Mouse (Mus musculus) brain, adult 2 months (tissue): ENCODE results near the gene Eif4g3.

Experiments used
- DNase-seq: peaks from one replicate; pipeline ENCODE4 v3.0.0; 2011; ENCODE audit warnings: low read depth, low spot score

Gene Eif4g3

DNA sequence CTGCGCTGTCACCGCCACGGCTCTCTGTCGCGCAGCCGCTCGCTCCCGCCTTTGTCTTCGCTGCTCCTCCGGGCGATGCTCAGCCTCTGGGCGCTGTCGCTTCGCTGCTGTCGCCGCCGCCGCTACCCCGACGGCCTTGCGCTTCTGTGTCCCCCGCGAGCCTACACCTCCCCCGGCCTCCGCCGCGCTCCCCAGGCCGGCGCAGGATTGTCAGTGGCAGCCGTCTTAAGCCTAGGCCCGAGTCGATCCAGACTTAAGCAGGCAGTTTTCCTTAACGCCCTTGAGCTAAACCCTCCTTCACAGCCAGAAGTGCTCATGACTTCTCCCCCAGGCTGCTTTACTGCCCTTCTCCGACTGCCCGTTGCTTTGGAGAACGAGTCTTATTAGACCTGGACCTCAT, 224.6 kb downstream of the Eif4g3 start:
- DNase-seq = peak; percentile 45

DNA sequence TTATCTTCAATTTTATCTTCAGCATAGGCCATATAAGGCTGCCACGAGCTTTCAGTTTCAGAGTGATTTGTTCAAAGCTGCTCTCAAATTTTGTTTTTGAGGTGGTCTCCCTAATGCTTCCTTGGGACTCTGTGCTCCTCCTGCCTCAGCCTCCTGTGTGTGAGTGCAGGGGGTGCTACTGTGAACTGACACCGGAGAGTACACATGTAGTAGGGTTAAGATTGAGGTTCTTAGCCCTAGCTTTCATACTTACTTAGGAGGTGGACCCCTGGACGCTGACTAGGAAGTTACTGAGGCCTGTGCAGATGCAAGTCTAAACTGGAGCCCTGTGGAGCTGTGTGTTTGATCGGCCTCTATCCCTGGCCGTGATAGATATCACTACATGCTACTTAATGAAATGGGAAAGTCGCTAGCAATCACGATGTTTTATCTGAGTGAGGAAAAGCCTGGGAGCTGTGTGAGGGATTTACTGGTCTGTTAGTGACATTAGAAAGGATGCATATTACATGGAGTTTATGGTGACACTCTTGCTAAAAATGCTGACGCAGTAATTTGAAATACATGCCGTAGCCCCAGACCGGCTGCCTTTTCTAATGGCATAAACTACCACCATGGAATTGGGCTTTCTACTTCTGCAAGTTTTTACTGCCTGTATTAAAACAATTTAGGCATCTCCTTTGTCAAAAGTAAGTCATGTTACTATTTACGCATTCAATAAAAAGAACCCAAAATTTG, 225.3 kb downstream of the Eif4g3 start:
- no peak for DNase-seq

DNA sequence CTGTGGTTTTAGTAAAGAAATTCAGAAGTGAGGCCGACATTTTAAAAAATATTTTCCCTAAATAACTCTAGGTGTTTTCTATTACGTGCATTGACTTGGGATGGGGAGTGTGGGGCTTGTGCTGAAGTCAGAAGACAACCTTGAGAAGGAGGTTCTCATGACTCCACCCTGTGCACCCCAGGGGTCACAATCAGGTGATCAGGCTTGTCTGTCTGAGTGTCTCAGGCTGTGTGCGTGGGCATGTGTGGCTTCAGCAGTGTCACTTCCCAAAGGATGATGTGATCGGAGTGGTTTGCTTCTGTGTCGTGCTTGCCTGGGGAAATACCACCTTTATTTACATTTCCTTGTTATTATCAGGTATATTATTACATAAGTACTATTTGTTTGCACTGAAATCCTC, 226.5 kb downstream of the Eif4g3 start:
- peak; percentile 28 for DNase-seq

GRCm38 (mm10) chr4:138220761-138221160, 227.9 kb downstream of the Eif4g3 start:
- DNase-seq = no peak

GRCm38 (mm10) chr4:138221406-138221805, 228.6 kb downstream of the Eif4g3 start:
- DNase-seq = no peak

DNA sequence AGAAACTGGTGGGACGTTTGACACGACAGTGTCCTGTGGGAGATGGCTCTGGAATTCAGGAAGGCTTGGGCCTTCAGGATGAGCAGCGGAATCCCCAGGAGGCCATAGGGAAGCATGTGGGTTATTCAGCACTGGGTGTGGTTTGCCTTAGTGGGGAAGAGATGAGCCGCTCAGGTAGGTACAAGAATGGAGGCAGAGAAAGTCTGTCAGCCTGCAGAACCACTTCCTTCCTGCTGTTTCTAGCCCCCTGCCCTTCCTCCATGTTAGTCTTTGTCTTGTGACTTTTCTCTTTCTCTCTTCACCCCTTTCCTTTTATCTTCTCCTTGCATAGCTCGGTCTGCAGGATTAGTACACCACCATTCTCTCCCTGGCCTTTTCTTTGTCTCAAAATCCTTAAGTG, 229.6 kb downstream of the Eif4g3 start:
- DNase-seq = no peak

- no peak for DNase-seq
Observed at GRCm38 (mm10) chr4:138223623-138224022, 230.8 kb downstream of the Eif4g3 start.

- peak; percentile 95 for DNase-seq
Observed at GRCm38 (mm10) chr4:138246756-138247665, 254.2 kb downstream of the Eif4g3 start.

DNA sequence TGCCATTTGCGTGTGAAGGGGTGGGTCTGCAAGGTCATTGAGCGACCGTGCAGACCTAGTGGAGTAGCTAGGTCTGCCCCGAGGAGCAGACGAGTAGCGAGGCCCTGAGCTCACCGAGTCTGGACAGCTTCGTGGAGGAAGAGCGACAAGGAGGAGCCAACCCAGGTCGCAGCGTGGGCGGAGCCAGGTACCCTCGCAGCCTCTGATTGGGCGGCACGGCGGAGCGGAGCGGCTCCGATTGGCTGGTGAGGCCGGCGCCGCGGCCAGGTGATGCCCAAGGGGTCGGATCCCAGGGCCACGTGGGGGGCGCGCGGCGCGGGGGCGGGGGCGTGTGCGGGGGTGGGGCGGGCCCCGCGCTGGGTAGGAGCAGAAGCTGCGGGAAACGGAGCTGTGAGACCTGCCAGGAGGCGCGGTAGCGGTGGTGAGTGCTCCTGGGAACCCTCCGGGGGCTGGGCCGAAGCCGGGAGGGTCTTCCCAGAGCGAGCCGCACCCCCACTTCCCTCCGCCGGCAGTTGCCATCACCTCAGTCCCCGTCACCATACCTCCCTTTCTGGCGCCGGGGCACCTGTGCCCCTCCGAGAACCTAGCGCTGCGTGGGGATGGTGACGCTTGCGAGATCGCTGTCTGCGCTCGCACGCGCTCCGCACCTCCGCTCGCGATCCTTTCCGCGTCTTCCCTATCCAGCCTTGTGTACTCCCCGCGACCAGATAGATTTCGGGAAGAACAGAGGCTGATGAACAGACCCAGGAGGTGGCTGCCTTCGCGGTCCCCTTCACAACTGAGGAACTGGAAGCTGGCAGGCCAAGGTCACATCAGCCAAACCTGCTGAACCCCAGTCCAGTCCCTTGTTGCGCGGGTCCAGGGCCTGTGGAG, 257.5 kb downstream of the Eif4g3 start, which contains the start of the genes Sh2d5 and Kif17:
Gene Sh2d5, plus strand, starts transcription at position 316 of the 873 bp plus-strand sequence.
Gene Kif17, plus strand, starts transcription at position 348 of the 873 bp plus-strand sequence.
- peak; percentile 99 for DNase-seq

DNA sequence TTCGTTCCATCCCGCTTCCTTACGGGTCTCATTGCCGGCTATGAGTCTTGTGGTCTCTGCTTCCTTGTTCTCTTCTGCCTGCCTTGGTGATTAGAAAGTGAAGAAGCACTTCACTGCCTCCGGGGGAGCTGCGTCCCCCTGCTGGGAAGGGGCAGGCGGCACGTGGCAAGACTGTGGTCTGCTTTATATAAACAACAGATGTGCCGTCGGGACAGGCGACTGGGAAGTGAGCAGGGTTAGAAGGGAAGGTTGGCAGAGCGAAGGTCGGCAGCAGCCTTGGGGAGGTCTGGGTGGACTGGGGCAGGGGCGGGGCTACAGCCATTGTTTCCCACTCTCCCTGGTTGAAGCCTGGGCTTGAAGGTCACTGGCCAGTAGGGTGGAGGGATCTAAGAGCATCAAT, 259.0 kb downstream of the Eif4g3 start:
- peak; percentile 59 for DNase-seq

- DNase-seq = no peak
Observed at GRCm38 (mm10) chr4:138252231-138252630, 259.4 kb downstream of the Eif4g3 start.

- no peak for DNase-seq
Observed at GRCm38 (mm10) chr4:138257116-138257687, 264.4 kb downstream of the Eif4g3 start.
